Mouse (Mus musculus) liver, embryonic 16.5 days (tissue): Measurements from ENCODE around the gene Slc6a5. TPM values are rescaled to one million over a fixed set of nuclear protein-coding genes. Genes with fewer than 3 reads are reported as not detected.

Experiments
- ATAC-seq: fragments of 200-750 bp; cut with Nextera tagmentation; 2 replicates; pipeline ENCODE4 v1.8.0; 2017; ENCODE audit warnings: low read depth, mild to moderate bottlenecking, moderate number of reproducible peaks, moderate library complexity
- H3K27ac ChIP-seq: fragments of 300-500 bp; sonication (generic); 2 replicates; pipeline ENCODE4 v1.5.1; 2014; ENCODE audit warnings: mild to moderate bottlenecking, low read length
- H3K27me3 ChIP-seq: fragments of 300-500 bp; sonication (generic); 2 replicates; pipeline ENCODE4 v1.6.1; 2014; ENCODE audit warnings: low read depth, low read length, mixed read lengths; ENCODE audit not compliant: control insufficient read depth, insufficient read depth
- H3K36me3 ChIP-seq: fragments of 300-500 bp; sonication (generic); 2 replicates; pipeline ENCODE4 v1.6.1; 2014; ENCODE audit warnings: mild to moderate bottlenecking; ENCODE audit not compliant: control insufficient read depth, insufficient read depth
- H3K4me1 ChIP-seq: fragments of 300-500 bp; sonication (generic); 2 replicates; pipeline ENCODE4 v1.6.1; 2014; ENCODE audit warnings: low read depth, low read length, mixed read lengths; ENCODE audit not compliant: control insufficient read depth
- H3K4me2 ChIP-seq: fragments of 300-500 bp; sonication (generic); 2 replicates; pipeline ENCODE4 v1.6.1; 2014; ENCODE audit warnings: low read depth, low read length, mixed read lengths
- H3K4me3 ChIP-seq: fragments of 300-500 bp; sonication (generic); 2 replicates; pipeline ENCODE4 v1.5.1; 2014; ENCODE audit warnings: low read depth, mild to moderate bottlenecking, low read length
- H3K9ac ChIP-seq: fragments of 300-500 bp; sonication (generic); 2 replicates; pipeline ENCODE4 v1.6.1; 2014; ENCODE audit warnings: low read depth, low read length
- H3K9me3 ChIP-seq: fragments of 300-500 bp; sonication (generic); replicated peaks from 2 replicates; pipeline ENCODE4 v1.6.1; 2016; ENCODE audit warnings: low read length; ENCODE audit not compliant: control insufficient read depth
- WGBS: fragments of 180-500 bp; shearing (Covaris S2); extraction: QIAGEN DNeasy Blood & Tissue Kit; methylation state at CpG from one replicate; pipeline ENCODE4 v1.1.7; 2014; ENCODE audit not compliant: insufficient replicate concordance; 5-methylcytosine and 5-hydroxymethylcytosine counted together
- polyA plus RNA-seq: library from polyadenylated mRNA; unstranded; fragments of >200 nt; fragmentation: Nextera tagmentation; extraction: Ambion mirVana; gene quantifications from 2 replicates; pipeline ENCODE4 v1.2.1, GENCODE M21; 2015

Slc6a5 gene
- not detected in 2 replicates for polyA plus RNA-seq

- 5% methylated on average over 15 of the region's 15 CpGs for WGBS
- Histone ChIP-seq H3K4me1 (no peaks in the 10 kb centered on the region), H3K9me3 (no peaks in the 10 kb centered on the region), H3K4me2 (no peak within 1 kb of the TSS), H3K4me3 (no peak within 1 kb of the TSS), H3K36me3 (no peaks in the 10 kb centered on the region), H3K9ac (no peak within 1 kb of the TSS), H3K27me3 (peaks cover 93% of the 10 kb centered on the region), H3K27ac (no peak within 1 kb of the TSS)
- no peak for ATAC-seq
Measured at GRCm38 (mm10) chr7:49909850-49910249, at the start of gene Slc6a5. Gene Slc6a5 (plus strand): TSS chr7:49910146.

GRCm38 (mm10) chr7:49861196-49861595 lies 48.8 kb upstream of the Slc6a5 start:
- H3K4me2 ChIP-seq = no peak overlapping the region
- H3K9ac ChIP-seq = no peak overlapping the region
- no peaks in the 10 kb centered on the region for H3K36me3 ChIP-seq
- no peaks in the 10 kb centered on the region for H3K4me1 ChIP-seq
- H3K27ac ChIP-seq = no peak overlapping the region
- no peak for ATAC-seq
- H3K4me3 ChIP-seq = no peak overlapping the region
- H3K9me3 ChIP-seq = no peaks in the 10 kb centered on the region
- no peaks in the 10 kb centered on the region for H3K27me3 ChIP-seq
- 76% methylated on average over 2 of the region's 2 CpGs for WGBS

DNA sequence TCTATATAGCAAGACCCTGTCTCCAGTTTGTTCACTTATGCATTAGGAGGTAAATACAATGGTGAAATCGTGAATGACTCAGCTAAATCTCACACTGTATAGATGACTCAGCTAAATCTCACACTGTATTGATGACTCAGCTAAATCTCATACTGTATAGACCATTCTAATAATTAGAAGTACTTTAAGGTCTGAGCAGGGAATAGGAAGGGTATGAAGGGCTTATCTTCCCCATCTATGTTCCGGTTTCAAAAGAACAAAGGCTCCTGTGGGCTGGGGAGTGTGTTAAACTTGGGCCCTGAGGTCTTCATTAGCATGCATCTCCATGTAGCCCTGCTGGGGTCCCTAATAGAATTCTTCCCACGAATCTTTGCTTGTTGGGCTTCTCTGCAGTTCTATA lies 46.2 kb upstream of the Slc6a5 start:
- Histone ChIP-seq H3K27ac (no peak overlapping the region), H3K36me3 (no peaks in the 10 kb centered on the region), H3K4me2 (no peak overlapping the region), H3K4me3 (no peak overlapping the region), H3K9me3 (no peaks in the 10 kb centered on the region), H3K9ac (no peak overlapping the region), H3K27me3 (no peaks in the 10 kb centered on the region), H3K4me1 (no peaks in the 10 kb centered on the region)
- WGBS = 52% methylated on average over 3 of the region's 3 CpGs
- ATAC-seq = no peak

- Histone ChIP-seq H3K27me3 (no peaks in the 10 kb centered on the region), H3K9ac (no peak overlapping the region), H3K9me3 (no peaks in the 10 kb centered on the region), H3K4me3 (no peak overlapping the region), H3K36me3 (no peaks in the 10 kb centered on the region), H3K4me1 (no peaks in the 10 kb centered on the region), H3K27ac (no peak overlapping the region), H3K4me2 (no peak overlapping the region)
- no peak for ATAC-seq
- whole genome bisulfite sequencing = 58% methylated on average over 5 of the region's 5 CpGs
Measured at GRCm38 (mm10) chr7:49869656-49870055, 40.3 kb upstream of the Slc6a5 start.

- no peak for ATAC-seq
- no peak overlapping the region for H3K9ac ChIP-seq
- 58% methylated on average over 3 of the region's 3 CpGs for WGBS
- H3K9me3 ChIP-seq = no peaks in the 10 kb centered on the region
- no peak overlapping the region for H3K4me3 ChIP-seq
- H3K27me3 ChIP-seq = no peaks in the 10 kb centered on the region
- H3K27ac ChIP-seq = no peak overlapping the region
- H3K4me1 ChIP-seq = no peaks in the 10 kb centered on the region
- no peaks in the 10 kb centered on the region for H3K36me3 ChIP-seq
- no peak overlapping the region for H3K4me2 ChIP-seq
Measured at GRCm38 (mm10) chr7:49870276-49870675, 39.7 kb upstream of the Slc6a5 start.

DNA sequence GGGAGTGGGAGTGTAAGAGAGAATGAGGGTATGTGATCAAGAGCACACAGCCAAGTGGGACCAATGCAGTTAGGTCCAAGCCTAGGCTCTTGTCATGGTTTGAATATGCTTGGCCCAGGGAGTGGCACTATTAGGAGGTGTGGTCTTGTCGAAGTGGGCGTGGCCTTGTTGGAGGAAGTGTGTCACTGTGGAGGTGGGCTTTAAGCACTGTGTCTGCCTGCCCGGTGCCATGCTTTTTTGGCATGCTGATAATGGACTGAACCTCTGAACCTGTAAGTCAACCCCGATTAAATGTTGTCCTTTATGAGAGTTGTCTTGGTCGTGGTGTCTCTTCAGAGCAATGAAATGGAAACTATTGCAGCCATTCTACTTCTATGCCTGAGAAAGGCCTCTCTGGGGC lies 32.6 kb upstream of the Slc6a5 start:
- no peaks in the 10 kb centered on the region for H3K36me3 ChIP-seq
- H3K27ac ChIP-seq = no peak overlapping the region
- no peak overlapping the region for H3K4me2 ChIP-seq
- H3K4me1 ChIP-seq = no peaks in the 10 kb centered on the region
- no peaks in the 10 kb centered on the region for H3K27me3 ChIP-seq
- H3K9me3 ChIP-seq = no peaks in the 10 kb centered on the region
- H3K9ac ChIP-seq = no peak overlapping the region
- 49% methylated on average over 5 of the region's 5 CpGs for WGBS
- ATAC-seq = no peak
- H3K4me3 ChIP-seq = no peak overlapping the region

DNA sequence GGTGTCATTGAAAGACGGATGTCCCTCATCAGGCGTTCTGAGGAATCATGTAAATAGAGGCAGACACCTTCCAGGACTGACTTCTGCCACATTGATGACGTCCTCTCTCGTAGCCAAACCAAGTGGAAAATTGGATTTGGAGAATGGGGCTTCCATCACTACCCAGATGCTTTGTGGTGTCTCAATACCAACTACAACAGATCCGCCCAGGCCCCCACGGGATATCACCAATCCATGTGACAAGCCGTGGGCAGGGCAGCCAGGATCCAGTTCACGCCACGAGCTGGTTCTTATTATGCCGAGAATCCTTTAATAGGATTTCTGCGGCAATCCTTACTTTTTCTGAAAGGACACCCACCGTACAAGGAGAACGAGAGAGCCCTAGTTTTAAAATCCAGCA lies 30.9 kb upstream of the Slc6a5 start:
- Histone ChIP-seq H3K4me3 (no peak overlapping the region), H3K36me3 (no peaks in the 10 kb centered on the region), H3K27ac (no peak overlapping the region), H3K9ac (no peak overlapping the region), H3K4me2 (no peak overlapping the region), H3K9me3 (no peaks in the 10 kb centered on the region), H3K27me3 (no peaks in the 10 kb centered on the region), H3K4me1 (no peaks in the 10 kb centered on the region)
- no peak for ATAC-seq
- WGBS = 73% methylated on average over 13 of the region's 13 CpGs

GRCm38 (mm10) chr7:49879998-49880707 lies 29.8 kb upstream of the Slc6a5 start:
- Histone ChIP-seq H3K4me1 (no peaks in the 10 kb centered on the region), H3K36me3 (no peaks in the 10 kb centered on the region), H3K4me2 (no peak overlapping the region), H3K27ac (no peak overlapping the region), H3K9me3 (no peaks in the 10 kb centered on the region), H3K27me3 (no peaks in the 10 kb centered on the region), H3K9ac (no peak overlapping the region), H3K4me3 (no peak overlapping the region)
- no peak for ATAC-seq
- 50% methylated on average over 8 of the region's 8 CpGs for WGBS

DNA sequence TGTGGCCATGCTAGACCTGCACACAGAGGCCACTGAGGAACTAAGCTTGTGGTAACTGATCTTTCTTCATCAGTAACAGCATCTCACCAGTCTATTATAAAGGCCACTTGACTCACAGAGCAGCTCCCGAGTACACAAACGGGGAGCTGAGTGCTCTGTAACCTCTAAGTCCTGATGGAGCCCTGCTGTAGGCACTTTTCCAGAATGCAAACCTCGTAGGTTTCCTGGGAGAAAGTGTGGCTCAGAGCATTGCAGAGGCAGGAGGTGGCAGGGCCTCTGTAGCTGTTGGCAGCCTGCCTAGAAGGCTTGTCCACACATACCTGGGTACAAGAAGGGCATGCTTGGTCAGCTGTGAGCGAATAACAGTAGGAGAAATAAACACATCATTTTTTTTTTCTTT lies 27.7 kb upstream of the Slc6a5 start:
- H3K4me3 ChIP-seq = no peak overlapping the region
- no peaks in the 10 kb centered on the region for H3K27me3 ChIP-seq
- no peaks in the 10 kb centered on the region for H3K36me3 ChIP-seq
- H3K4me2 ChIP-seq = no peak overlapping the region
- H3K27ac ChIP-seq = no peak overlapping the region
- no peaks in the 10 kb centered on the region for H3K4me1 ChIP-seq
- no peak overlapping the region for H3K9ac ChIP-seq
- no peaks in the 10 kb centered on the region for H3K9me3 ChIP-seq
- ATAC-seq = no peak
- 28% methylated on average over 4 of the region's 4 CpGs for WGBS
